Mouse (Mus musculus): ENCODE data around the gene Mtmr3.

- TF ChIP-seq HCFC1 (IDR thresholded peaks at IDR 0.05; ENCODE audit: borderline replicate concordance, insufficient read depth, low read length) = no peak
- no peak for TF ChIP-seq MAFK (IDR thresholded peaks at IDR 0.05; ENCODE audit: insufficient read depth, low read depth, low read length)
- no peak for TF ChIP-seq CHD2 (IDR thresholded peaks at IDR 0.05; ENCODE audit: low read depth, low read length)
- no peak for TF ChIP-seq ZC3H11A (IDR thresholded peaks at IDR 0.05; ENCODE audit: borderline replicate concordance, low read depth, low read length)
- no peak for TF ChIP-seq ZNF384 (IDR thresholded peaks at IDR 0.05; ENCODE audit: low read depth, low read length)
Measured at GRCm38 (mm10) chr11:4467436-4467835, 127.2 kb downstream of the Mtmr3 start.

Data from ES-E14 (cell line).